Mouse (Mus musculus): ENCODE data around the gene Gsap. TPM values are rescaled to one million over a fixed set of nuclear protein-coding genes. Genes with fewer than 3 reads are reported as not detected.
"Not testable (repeated sequence)": the region's sequence is repeated elsewhere in the genome, so short reads cannot be mapped to it uniquely, and the experiment has no call there.

Gene Gsap
- total RNA-seq, 2 experiments from 2014 or later = 0.94 to 1.1 TPM

DNA sequence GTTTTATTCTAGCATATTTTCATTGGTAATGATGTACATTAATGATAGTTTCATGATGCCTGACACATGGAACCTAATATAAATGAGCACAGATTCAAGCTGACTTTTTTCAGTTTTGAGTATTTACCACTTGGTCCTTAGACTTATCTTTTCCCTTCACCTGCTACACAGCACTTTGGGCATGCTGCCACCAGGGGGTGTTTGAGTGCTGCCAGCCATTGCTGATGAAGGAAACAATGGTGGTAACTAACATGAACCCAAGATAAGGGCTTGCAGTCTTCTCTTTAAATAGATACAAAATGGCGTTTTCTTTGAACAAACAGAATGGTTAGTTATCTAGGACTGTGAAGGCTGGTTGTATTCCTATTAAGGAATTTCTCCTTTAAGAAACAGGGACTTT is 140.4 kb downstream of the Gsap start:
- Histone ChIP-seq H3K4me3 (no peak overlapping the region), H3K27ac (no peak overlapping the region)
- TF ChIP-seq CTCF (IDR thresholded peaks at IDR 0.05) = peak; percentile 77
- DNase-seq = peak; percentile 69
- intact Hi-C loops (cut with DNase I) = loop anchor here (1.0 to 5.0 kb wide), 4 partner anchors 44 to 260 kb away; no protein-coding TSS in a partner anchor

DNA sequence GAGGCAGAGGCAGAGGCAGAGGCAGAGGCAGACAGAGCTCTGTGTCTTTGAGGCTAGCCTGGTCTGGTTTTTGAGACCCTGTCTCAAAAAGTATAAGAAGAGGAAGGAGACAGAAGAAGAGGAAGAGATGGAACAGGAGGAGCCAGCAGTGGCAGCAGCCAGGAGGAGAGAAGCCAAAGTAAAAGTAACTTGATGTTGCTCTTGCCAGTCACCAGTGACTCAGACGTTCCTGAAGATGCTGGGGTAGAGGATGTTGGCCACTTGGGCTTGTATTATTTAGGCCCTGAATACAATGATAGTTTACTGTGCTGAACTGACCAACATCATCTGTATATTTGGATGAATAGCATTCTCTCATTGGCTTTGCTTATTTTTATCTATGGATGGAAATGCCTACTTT is 142.5 kb downstream of the Gsap start:
- peak; percentile 32 for DNase-seq
- intact Hi-C loops (cut with DNase I) = loop anchor here (5.0 kb wide), 2 partner anchors 46 to 59 kb away; no protein-coding TSS in a partner anchor
- Histone ChIP-seq H3K27ac (peak overlapping the region; percentile 92), H3K4me3 (no peak overlapping the region)
- TF ChIP-seq CTCF (IDR thresholded peaks at IDR 0.05) = no peak

DNA sequence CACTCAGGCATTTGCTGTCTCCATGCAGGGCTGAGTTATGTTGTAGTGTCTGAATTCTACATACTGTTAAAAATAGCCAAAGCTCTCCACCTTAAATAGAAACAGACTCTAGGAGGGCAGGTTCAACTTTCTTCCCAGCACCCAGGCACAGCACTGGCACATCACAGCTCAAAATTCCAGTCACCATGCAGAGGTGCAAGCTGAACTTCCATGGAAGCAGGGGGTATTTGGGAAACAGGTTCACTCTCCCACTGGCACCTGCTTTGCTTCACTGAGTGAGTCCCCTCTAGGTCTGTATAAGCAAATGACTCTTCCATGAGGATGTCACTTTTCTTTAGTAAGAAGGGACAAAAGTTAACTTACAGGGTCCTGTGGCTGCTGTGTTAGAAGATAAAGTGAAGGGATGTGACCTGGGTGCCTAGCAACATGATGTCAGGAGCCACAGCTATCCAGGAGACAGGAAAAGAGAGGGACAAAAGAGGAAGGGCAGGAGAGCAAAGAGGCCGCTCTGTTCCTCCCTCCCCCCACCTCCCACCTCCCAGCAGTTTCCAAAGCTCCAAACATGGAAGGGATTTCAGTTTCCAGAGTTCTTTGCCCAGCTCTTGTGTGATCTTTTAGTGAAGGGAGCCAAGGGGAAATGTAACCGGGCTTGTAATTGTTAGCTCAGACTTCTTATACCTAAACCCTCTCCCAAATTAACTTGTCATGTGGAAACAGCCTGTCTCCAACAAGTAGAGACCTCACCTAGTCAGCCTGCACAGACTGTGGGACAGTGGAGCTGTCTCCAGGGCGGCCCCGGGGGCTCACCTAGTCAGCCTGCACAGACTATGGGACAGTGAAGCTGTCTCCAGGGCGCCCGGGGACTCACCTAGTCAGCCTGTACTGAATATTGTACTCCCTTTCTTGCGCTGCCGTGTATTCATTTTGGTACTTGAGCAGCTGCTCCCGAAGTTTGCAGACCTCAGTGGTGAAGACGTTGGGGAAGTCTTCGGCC is 143.9 kb downstream of the Gsap start:
- peak overlapping the region; percentile 92 for H3K27ac ChIP-seq
- peak overlapping the region; percentile 64 for H3K4me3 ChIP-seq
- peak; percentile 53 for DNase-seq
- intact Hi-C loops (cut with DNase I) = loop anchor here (5.0 kb wide), 2 partner anchors 48 to 57 kb away; no protein-coding TSS in a partner anchor
- no peak for TF ChIP-seq CTCF (IDR thresholded peaks at IDR 0.05)

DNA sequence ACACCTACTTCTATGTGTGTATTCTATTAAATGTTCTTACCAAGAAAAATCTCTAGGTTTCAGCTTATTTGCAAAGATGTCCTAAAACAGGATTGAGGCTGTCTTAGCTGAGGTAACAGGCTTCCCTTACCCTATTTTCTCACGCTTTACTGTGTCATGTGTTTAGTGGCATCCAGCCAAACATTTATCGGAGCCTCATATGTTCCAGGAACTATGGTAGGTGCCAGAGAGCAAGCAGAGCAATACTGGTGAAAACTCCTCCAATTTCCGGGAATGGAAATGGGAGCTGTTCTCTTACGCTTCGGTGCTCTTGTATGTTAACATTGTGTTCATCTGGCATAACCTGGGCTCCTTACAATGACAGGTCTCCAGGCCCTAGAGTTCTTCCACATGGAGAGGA is 145.6 kb downstream of the Gsap start:
- no peak overlapping the region for H3K4me3 ChIP-seq
- H3K27ac ChIP-seq = peak overlapping the region; percentile 92
- intact Hi-C loops (cut with DNase I) = no loop called here
- TF ChIP-seq CTCF (IDR thresholded peaks at IDR 0.05) = no peak
- no peak for DNase-seq

DNA sequence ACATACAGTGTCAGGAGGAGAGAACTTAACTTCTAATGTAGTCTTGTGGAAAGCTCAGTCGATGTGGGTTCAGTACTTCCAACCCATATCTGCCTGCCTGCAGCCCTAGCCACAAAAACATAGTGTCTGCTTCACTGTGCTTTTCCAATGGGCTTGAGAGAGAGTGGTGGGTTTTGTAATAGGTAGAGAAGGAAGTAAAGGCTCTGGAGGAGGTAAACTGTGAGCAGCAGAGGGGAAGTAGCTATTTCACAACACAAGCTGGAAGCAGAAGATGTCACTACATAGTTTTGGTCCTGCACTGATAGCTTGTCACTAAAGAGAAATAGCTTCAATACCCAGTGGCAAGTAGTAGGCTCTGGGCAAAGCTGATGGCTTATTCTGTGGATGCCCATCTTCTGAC is 146.1 kb downstream of the Gsap start:
- H3K4me3 ChIP-seq = no peak overlapping the region
- no peak for TF ChIP-seq CTCF (IDR thresholded peaks at IDR 0.05)
- DNase-seq = no peak
- peak overlapping the region; percentile 92; the same call in 1 of the 2 replicates for H3K27ac ChIP-seq
- intact Hi-C loops (cut with DNase I) = no loop called here

DNA sequence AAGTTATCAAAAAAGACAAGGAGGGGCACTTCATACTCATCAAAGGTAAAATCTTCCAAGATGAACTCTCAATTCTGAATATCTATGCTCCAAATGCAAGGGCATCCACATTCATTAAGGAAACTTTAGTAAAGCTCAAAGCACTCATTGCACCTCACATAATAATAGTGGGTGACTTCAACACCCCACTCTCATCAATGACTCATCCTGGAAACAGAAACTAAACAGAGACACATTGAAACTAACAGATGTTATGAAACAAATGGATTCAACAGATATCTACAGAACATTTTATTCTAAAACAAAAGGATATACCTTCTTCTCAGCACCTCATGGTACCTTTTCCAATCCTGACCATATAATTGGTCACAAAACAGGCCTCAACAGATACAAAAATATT is 156.2 kb downstream of the Gsap start:
- H3K4me3 ChIP-seq; DNase-seq; H3K27ac ChIP-seq; intact Hi-C loops (cut with DNase I): not testable (repeated sequence)

DNA sequence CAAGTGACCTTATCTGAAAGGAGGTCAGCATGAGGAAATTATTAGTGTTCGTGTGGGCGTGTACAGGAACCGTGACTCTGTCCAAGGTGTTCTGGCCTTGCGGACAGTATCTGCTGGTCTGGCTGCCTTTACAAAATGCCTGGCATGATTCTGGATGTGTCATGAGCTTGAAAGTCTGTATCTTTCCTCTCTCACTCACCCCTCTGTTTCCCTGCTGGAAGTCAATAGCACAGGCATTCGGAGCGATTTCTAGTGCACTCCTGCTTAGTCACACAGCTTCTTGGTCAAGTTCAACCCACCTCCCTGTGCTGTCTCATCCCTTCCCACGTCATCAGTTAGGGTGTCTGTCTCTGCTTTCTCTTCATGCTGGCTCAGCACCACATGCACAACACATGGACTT is 162.3 kb downstream of the Gsap start:
- TF ChIP-seq CTCF (IDR thresholded peaks at IDR 0.05) = no peak
- intact Hi-C loops (cut with DNase I) = no loop called here
- no peak overlapping the region for H3K4me3 ChIP-seq
- peak overlapping the region; percentile 70 for H3K27ac ChIP-seq
- DNase-seq = peak; percentile 60

DNA sequence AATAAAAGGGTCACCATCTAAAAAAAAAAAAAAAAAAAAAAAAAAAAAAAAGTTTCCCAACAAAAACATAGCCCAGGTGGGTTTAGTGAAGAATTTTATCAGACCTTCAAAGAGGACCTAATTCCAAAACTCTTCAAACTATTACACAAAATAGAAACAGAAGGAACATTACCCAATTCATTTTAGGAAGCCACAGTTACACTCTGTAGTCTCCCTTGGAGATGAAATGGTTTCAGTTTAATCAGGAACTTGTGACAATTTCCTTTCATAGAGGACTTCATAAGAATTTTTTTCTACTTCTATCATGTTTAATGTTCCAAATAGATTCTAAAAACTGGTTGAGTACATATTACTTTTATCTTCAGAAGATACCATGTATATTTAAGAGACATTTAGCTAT is 165.6 kb downstream of the Gsap start:
- Histone ChIP-seq H3K27ac (no peak overlapping the region), H3K4me3 (no peak overlapping the region)
- no peak for DNase-seq
- intact Hi-C loops (cut with DNase I) = no loop called here
- no peak for TF ChIP-seq CTCF (IDR thresholded peaks at IDR 0.05)

DNA sequence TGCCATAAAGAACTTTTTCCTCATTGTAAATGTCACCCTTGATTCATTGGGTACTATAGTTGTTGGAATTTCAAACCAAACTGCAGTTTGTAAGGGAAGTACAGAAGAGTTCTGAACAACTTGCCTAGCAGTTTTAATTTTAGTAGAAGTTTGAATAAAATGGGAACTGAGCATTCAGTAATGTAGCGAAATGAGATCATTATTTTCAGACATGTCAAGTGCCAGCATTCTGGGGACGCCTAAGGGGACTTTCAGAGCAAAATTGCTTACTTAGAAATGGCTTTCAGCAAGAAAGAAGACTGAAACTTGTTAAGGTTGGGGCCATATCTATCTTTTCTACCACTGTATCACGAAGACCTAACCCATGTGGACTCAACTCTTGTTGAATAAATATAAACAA is 172.6 kb downstream of the Gsap start:
- intact Hi-C loops (cut with DNase I) = no loop called here
- TF ChIP-seq CTCF (IDR thresholded peaks at IDR 0.05) = no peak
- DNase-seq = no peak
- H3K4me3 ChIP-seq = no peak overlapping the region
- H3K27ac ChIP-seq = no peak overlapping the region

DNA sequence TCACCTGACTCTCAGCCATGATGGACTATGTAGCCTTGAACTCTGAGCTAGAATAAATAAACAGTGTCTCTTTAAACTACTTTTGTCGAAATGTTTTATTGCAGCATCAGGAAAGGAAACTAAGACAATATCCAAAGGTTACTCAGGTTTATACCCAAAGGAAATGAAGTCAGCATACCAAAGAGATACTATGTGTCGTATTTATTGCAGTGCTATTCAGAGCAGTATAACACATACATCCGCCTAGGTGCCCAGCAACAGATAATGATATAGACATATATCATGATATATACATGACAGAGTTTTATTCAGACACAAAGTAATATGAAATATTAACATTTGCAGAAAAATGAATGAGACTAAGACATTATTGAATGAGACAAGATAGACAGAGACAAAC is 177.3 kb downstream of the Gsap start:
- no peak overlapping the region for H3K4me3 ChIP-seq
- no peak for TF ChIP-seq CTCF (IDR thresholded peaks at IDR 0.05)
- DNase-seq = no peak
- no peak overlapping the region for H3K27ac ChIP-seq
- intact Hi-C loops (cut with DNase I) = no loop called here

Other genes starting within 250 kb of the Gsap start
- gene Rsbn1l, start 229.9 kb upstream of the Gsap start, total RNA-seq (2021) = 1 to 10 TPM; 9.2 to 9.9 TPM
- gene Ptpn12, start 130.3 kb upstream of the Gsap start, total RNA-seq (2021) = 10 to 100 TPM; 10.9 to 17.0 TPM
- gene Fgl2, start 186.4 kb downstream of the Gsap start, total RNA-seq (2021) = 10 to 100 TPM in 1 of 2 experiments, 1 to 10 TPM in 1; 7.8 to 13.8 TPM
- 1 to 10 TPM; 3.8 to 4.3 TPM for gene Ccdc146, start 238.4 kb downstream of the Gsap start, total RNA-seq (2021)
- gene Fam185a, start 238.7 kb downstream of the Gsap start, total RNA-seq (2021) = 10 to 100 TPM in 1 of 2 experiments, 1 to 10 TPM in 1; 9.4 to 11.0 TPM

Measured in gastrocnemius, adult 2 months (tissue).